Mouse (Mus musculus): Measurements from ENCODE around the gene Dmrtb1. TPM values are rescaled to one million over a fixed set of nuclear protein-coding genes. Genes with fewer than 3 reads are reported as not detected.

The Dmrtb1 gene
- total and polyA plus RNA-seq, 2 experiments from 2014 or later, result 8.1 to 12.2 TPM

GRCm38 (mm10) chr4:107670731-107671130 is 13.3 kb downstream of the Dmrtb1 start:
- Histone ChIP-seq H3K9ac (replicated peaks; ENCODE audit: low read length) (no peak overlapping the region), H3K4me3 (ENCODE audit: low read length) (no peak overlapping the region), H3K4me2 (ENCODE audit: low read depth, low read length) (no peak overlapping the region), H3K27me3 (ENCODE audit: insufficient read depth, low read length) (no peaks in the 10 kb centered on the region), H3K4me1 (ENCODE audit: insufficient read depth, low read length) (peaks cover 10% of the 10 kb centered on the region), H3K27ac (no peak overlapping the region), H3K36me3 (ENCODE audit: insufficient read depth, low read length) (no peaks in the 10 kb centered on the region), H3K9me3 (ENCODE audit: low read length) (no peaks in the 10 kb centered on the region)
- WGBS, result 63% methylated on average over 5 of the region's 5 CpGs
- ATAC-seq (no peak), DNase-seq (ENCODE audit: low spot score) (no peak)
- TF ChIP-seq CTCF (IDR thresholded peaks at IDR 0.05; ENCODE audit: low read depth), result no peak

- no peaks in the 10 kb centered on the region for H3K36me3 ChIP-seq (ENCODE audit: insufficient read depth, low read length)
Observed at GRCm38 (mm10) chr4:107668514-107668913, 15.5 kb downstream of the Dmrtb1 start.

GRCm38 (mm10) chr4:107660649-107661048 is 23.4 kb downstream of the Dmrtb1 start:
- 59% methylated on average over 11 of the region's 11 CpGs for WGBS
- ATAC-seq (peak; percentile 70), DNase-seq (ENCODE audit: low spot score) (peak; percentile 77)
- no peak overlapping the region for H3K27ac ChIP-seq
- no peak overlapping the region for H3K9ac ChIP-seq (replicated peaks; ENCODE audit: low read length)
- H3K36me3 ChIP-seq (ENCODE audit: insufficient read depth, low read length), result no peaks in the 10 kb centered on the region
- no peak overlapping the region for H3K4me3 ChIP-seq (ENCODE audit: low read length)
- no peaks in the 10 kb centered on the region for H3K9me3 ChIP-seq (ENCODE audit: low read length)
- peak; percentile 25; the same call in 1 of the 2 replicates for TF ChIP-seq CTCF (IDR thresholded peaks at IDR 0.05; ENCODE audit: low read depth)
- H3K4me1 ChIP-seq (ENCODE audit: insufficient read depth, low read length), result no peaks in the 10 kb centered on the region
- no peak overlapping the region for H3K4me2 ChIP-seq (ENCODE audit: low read depth, low read length)
- no peaks in the 10 kb centered on the region for H3K27me3 ChIP-seq (ENCODE audit: insufficient read depth, low read length)

More at GRCm38 (mm10) chr4:107668514-107668913, 15.5 kb downstream of the Dmrtb1 start:
- WGBS, result 86% methylated on average over 2 of the region's 2 CpGs
- DNase-seq (ENCODE audit: low spot score), result no peak
- Histone ChIP-seq H3K9ac (replicated peaks; ENCODE audit: low read length) (no peak overlapping the region), H3K4me3 (ENCODE audit: low read length) (no peak overlapping the region), H3K4me1 (ENCODE audit: insufficient read depth, low read length) (peaks cover 2% of the 10 kb centered on the region), H3K27ac (no peak overlapping the region), H3K4me2 (ENCODE audit: low read depth, low read length) (no peak overlapping the region), H3K9me3 (ENCODE audit: low read length) (no peaks in the 10 kb centered on the region), H3K27me3 (ENCODE audit: insufficient read depth, low read length) (no peaks in the 10 kb centered on the region)
- no peak for ATAC-seq
- TF ChIP-seq CTCF (IDR thresholded peaks at IDR 0.05; ENCODE audit: low read depth), result no peak

- Histone ChIP-seq H3K9me3 (ENCODE audit: low read length) (no peaks in the 10 kb centered on the region), H3K36me3 (ENCODE audit: insufficient read depth, low read length) (no peaks in the 10 kb centered on the region), H3K4me2 (ENCODE audit: low read depth, low read length) (no peak overlapping the region), H3K4me1 (ENCODE audit: insufficient read depth, low read length) (0 out of 2 replicates have a peak, but pooled peaks cover 14% of the 10 kb centered on the region), H3K27ac (no peak overlapping the region), H3K4me3 (ENCODE audit: low read length) (no peak overlapping the region), H3K9ac (replicated peaks; ENCODE audit: low read length) (no peak overlapping the region), H3K27me3 (ENCODE audit: insufficient read depth, low read length) (no peaks in the 10 kb centered on the region)
- no peak for TF ChIP-seq CTCF (IDR thresholded peaks at IDR 0.05; ENCODE audit: low read depth)
- 56% methylated on average over 5 of the region's 5 CpGs for WGBS
- ATAC-seq, result peak; percentile 39; the same call in 1 of the 2 replicates
- no peak for DNase-seq (ENCODE audit: low spot score)
Observed at GRCm38 (mm10) chr4:107653280-107653643, 30.8 kb downstream of the Dmrtb1 start.

- H3K27me3 ChIP-seq (ENCODE audit: insufficient read depth, low read length), result no peaks in the 10 kb centered on the region
- H3K4me3 ChIP-seq (ENCODE audit: low read length), result no peak overlapping the region
- 0 out of 2 replicates have a peak, but pooled peaks cover 14% of the 10 kb centered on the region for H3K4me1 ChIP-seq (ENCODE audit: insufficient read depth, low read length)
- WGBS, result 7% methylated on average over 7 of the region's 7 CpGs
- DNase-seq (ENCODE audit: low spot score) (peak; percentile 93), ATAC-seq (peak; percentile 91)
- no peak overlapping the region for H3K4me2 ChIP-seq (ENCODE audit: low read depth, low read length)
- H3K9me3 ChIP-seq (ENCODE audit: low read length), result no peaks in the 10 kb centered on the region
- H3K36me3 ChIP-seq (ENCODE audit: insufficient read depth, low read length), result no peaks in the 10 kb centered on the region
- H3K27ac ChIP-seq, result no peak overlapping the region
- TF ChIP-seq CTCF (IDR thresholded peaks at IDR 0.05; ENCODE audit: low read depth), result peak; percentile 93
- no peak overlapping the region for H3K9ac ChIP-seq (replicated peaks; ENCODE audit: low read length)
Observed at GRCm38 (mm10) chr4:107652598-107653279, 31.3 kb downstream of the Dmrtb1 start.

GRCm38 (mm10) chr4:107651021-107651496 is 33.0 kb downstream of the Dmrtb1 start:
- no peaks in the 10 kb centered on the region for H3K27me3 ChIP-seq (ENCODE audit: insufficient read depth, low read length)
- H3K9ac ChIP-seq (replicated peaks; ENCODE audit: low read length), result no peak overlapping the region
- H3K27ac ChIP-seq, result no peak overlapping the region
- 15% methylated on average over 12 of the region's 12 CpGs for WGBS
- ATAC-seq (peak; percentile 46; the same call in 1 of the 2 replicates), DNase-seq (ENCODE audit: low spot score) (peak; percentile 57)
- H3K4me1 ChIP-seq (ENCODE audit: insufficient read depth, low read length), result 0 out of 2 replicates have a peak, but pooled peaks cover 14% of the 10 kb centered on the region
- H3K36me3 ChIP-seq (ENCODE audit: insufficient read depth, low read length), result no peaks in the 10 kb centered on the region
- H3K4me3 ChIP-seq (ENCODE audit: low read length), result no peak overlapping the region
- no peaks in the 10 kb centered on the region for H3K9me3 ChIP-seq (ENCODE audit: low read length)
- no peak overlapping the region for H3K4me2 ChIP-seq (ENCODE audit: low read depth, low read length)
- TF ChIP-seq CTCF (IDR thresholded peaks at IDR 0.05; ENCODE audit: low read depth), result no peak

- Histone ChIP-seq H3K36me3 (ENCODE audit: insufficient read depth, low read length) (no peaks in the 10 kb centered on the region), H3K4me2 (ENCODE audit: low read depth, low read length) (no peak overlapping the region), H3K9me3 (ENCODE audit: low read length) (no peaks in the 10 kb centered on the region), H3K27me3 (ENCODE audit: insufficient read depth, low read length) (no peaks in the 10 kb centered on the region), H3K4me1 (ENCODE audit: insufficient read depth, low read length) (0 out of 2 replicates have a peak, but pooled peaks cover 14% of the 10 kb centered on the region), H3K9ac (replicated peaks; ENCODE audit: low read length) (no peak overlapping the region), H3K4me3 (ENCODE audit: low read length) (no peak overlapping the region), H3K27ac (no peak overlapping the region)
- no peak for ATAC-seq
- DNase-seq (ENCODE audit: low spot score), result no peak
- 84% methylated on average over 5 of the region's 5 CpGs for WGBS
- TF ChIP-seq CTCF (IDR thresholded peaks at IDR 0.05; ENCODE audit: low read depth), result no peak
Observed at GRCm38 (mm10) chr4:107648959-107649485, 35.0 kb downstream of the Dmrtb1 start.

All from hindbrain, postnatal 0 days (tissue).